Mouse (Mus musculus) hindbrain, embryonic 11.5 days (tissue): ENCODE results near the gene Ccdc30. TPM values are rescaled to one million over a fixed set of nuclear protein-coding genes. Genes with fewer than 3 reads are reported as not detected.

Source experiments
- ATAC-seq: fragments of 200-750 bp; cut with Nextera tagmentation; 2 replicates; pipeline ENCODE4 v1.8.0; 2017; ENCODE audit warnings: mild to moderate bottlenecking, moderate TSS enrichment, moderate library complexity; ENCODE audit not compliant: low FRiP score
- DNase-seq: peaks from one replicate; pipeline ENCODE4 v3.0.0-alpha.2; 2015; ENCODE audit warnings: low spot score
- H3K27ac ChIP-seq: fragments of 300-500 bp; sonication (generic); 2 replicates; pipeline ENCODE4 v1.5.1; 2014; ENCODE audit warnings: mild to moderate bottlenecking, low read depth, low read length
- H3K27me3 ChIP-seq: fragments of 300-500 bp; sonication (generic); 2 replicates; pipeline ENCODE4 v1.6.1; 2014; ENCODE audit warnings: mild to moderate bottlenecking, low read length, moderate library complexity, mixed read lengths; ENCODE audit not compliant: control insufficient read depth, insufficient read depth
- H3K36me3 ChIP-seq: fragments of 300-500 bp; sonication (generic); 2 replicates; pipeline ENCODE4 v1.6.1; 2014; ENCODE audit warnings: mild to moderate bottlenecking, low read length, moderate library complexity, mixed read lengths; ENCODE audit not compliant: control insufficient read depth, insufficient read depth
- H3K4me1 ChIP-seq: fragments of 300-500 bp; sonication (generic); replicated peaks from 2 replicates; pipeline ENCODE4 v1.6.1; 2014; ENCODE audit warnings: low read length, mixed read lengths; ENCODE audit not compliant: control insufficient read depth, insufficient read depth
- H3K4me2 ChIP-seq: fragments of 300-500 bp; sonication (generic); replicated peaks from 2 replicates; pipeline ENCODE4 v1.6.1; 2014; ENCODE audit warnings: mild to moderate bottlenecking, low read depth, low read length
- H3K4me3 ChIP-seq: fragments of 300-500 bp; sonication (generic); 2 replicates; pipeline ENCODE4 v1.5.1; 2014; ENCODE audit warnings: low read depth, low read length
- H3K9ac ChIP-seq: fragments of 300-500 bp; sonication (generic); 2 replicates; pipeline ENCODE4 v1.6.1; 2014; ENCODE audit warnings: low read depth, low read length
- H3K9me3 ChIP-seq: fragments of 300-500 bp; sonication (generic); 2 replicates; pipeline ENCODE4 v1.6.1; 2016; ENCODE audit warnings: low read length; ENCODE audit not compliant: control insufficient read depth
- WGBS: fragments of 180-500 bp; shearing (Covaris S2); extraction: QIAGEN DNeasy Blood & Tissue Kit; methylation state at CpG from one replicate; pipeline ENCODE4 v1.1.7; 2014; 5-methylcytosine and 5-hydroxymethylcytosine counted together
- polyA plus RNA-seq: library from polyadenylated mRNA; unstranded; fragments of >200 nt; fragmentation: Nextera tagmentation; extraction: Ambion mirVana; gene quantifications from 2 replicates; pipeline ENCODE4 v1.2.1, GENCODE M21; 2014

Gene Ccdc30
- polyA plus RNA-seq, 1 experiment from 2014 or later, result 13.9 TPM

GRCm38 (mm10) chr4:119305418-119305817 is 109.9 kb downstream of the Ccdc30 start:
- Histone ChIP-seq H3K4me1 (no peaks in the 10 kb centered on the region), H3K9me3 (no peaks in the 10 kb centered on the region), H3K36me3 (0 out of 2 replicates have a peak, but pooled peaks cover 2% of the 10 kb centered on the region), H3K27me3 (no peaks in the 10 kb centered on the region), H3K9ac (no peak overlapping the region), H3K27ac (no peak overlapping the region), H3K4me3 (no peak overlapping the region), H3K4me2 (no peak overlapping the region)
- WGBS, result 75% methylated on average over 5 of the region's 5 CpGs
- no peak for DNase-seq
- no peak for ATAC-seq

GRCm38 (mm10) chr4:119303291-119303690 is 112.0 kb downstream of the Ccdc30 start:
- 91% methylated on average over 8 of the region's 8 CpGs for WGBS
- H3K4me1 ChIP-seq, result no peaks in the 10 kb centered on the region
- no peak overlapping the region for H3K4me3 ChIP-seq
- ATAC-seq, result no peak
- DNase-seq, result no peak
- H3K27me3 ChIP-seq, result no peaks in the 10 kb centered on the region
- no peak overlapping the region for H3K27ac ChIP-seq
- H3K4me2 ChIP-seq, result no peak overlapping the region
- H3K36me3 ChIP-seq, result no peaks in the 10 kb centered on the region
- no peak overlapping the region for H3K9ac ChIP-seq
- no peaks in the 10 kb centered on the region for H3K9me3 ChIP-seq

GRCm38 (mm10) chr4:119301777-119302176 is 113.5 kb downstream of the Ccdc30 start:
- Histone ChIP-seq H3K27ac (no peak overlapping the region), H3K4me1 (no peaks in the 10 kb centered on the region), H3K9ac (no peak overlapping the region), H3K4me3 (no peak overlapping the region), H3K9me3 (no peaks in the 10 kb centered on the region), H3K36me3 (no peaks in the 10 kb centered on the region), H3K27me3 (no peaks in the 10 kb centered on the region), H3K4me2 (no peak overlapping the region)
- DNase-seq, result no peak
- no peak for ATAC-seq
- 83% methylated on average over 3 of the region's 3 CpGs for WGBS

- H3K9ac ChIP-seq, result no peak overlapping the region
- DNase-seq, result no peak
- H3K9me3 ChIP-seq, result no peaks in the 10 kb centered on the region
- no peaks in the 10 kb centered on the region for H3K27me3 ChIP-seq
- no peaks in the 10 kb centered on the region for H3K4me1 ChIP-seq
- 95% methylated on average over 3 of the region's 3 CpGs for WGBS
- H3K4me3 ChIP-seq, result no peak overlapping the region
- no peaks in the 10 kb centered on the region for H3K36me3 ChIP-seq
- H3K4me2 ChIP-seq, result no peak overlapping the region
- no peak for ATAC-seq
- no peak overlapping the region for H3K27ac ChIP-seq
Observed at GRCm38 (mm10) chr4:119300761-119301160, 114.6 kb downstream of the Ccdc30 start.

GRCm38 (mm10) chr4:119297361-119297760 is 118.0 kb downstream of the Ccdc30 start:
- WGBS, result 87% methylated on average over 2 of the region's 2 CpGs
- H3K4me1 ChIP-seq, result no peaks in the 10 kb centered on the region
- no peaks in the 10 kb centered on the region for H3K9me3 ChIP-seq
- no peak overlapping the region for H3K4me3 ChIP-seq
- DNase-seq, result no peak
- H3K4me2 ChIP-seq, result no peak overlapping the region
- H3K27ac ChIP-seq, result no peak overlapping the region
- H3K9ac ChIP-seq, result no peak overlapping the region
- H3K27me3 ChIP-seq, result no peaks in the 10 kb centered on the region
- H3K36me3 ChIP-seq, result no peaks in the 10 kb centered on the region
- ATAC-seq, result no peak

GRCm38 (mm10) chr4:119295134-119295453 is 120.2 kb downstream of the Ccdc30 start:
- Histone ChIP-seq H3K36me3 (no peaks in the 10 kb centered on the region), H3K27ac (0 out of 2 replicates have a peak overlapping the region, but pooled peaks have one; percentile 87), H3K4me1 (no peaks in the 10 kb centered on the region), H3K4me2 (peak overlapping the region; percentile 39), H3K9me3 (no peaks in the 10 kb centered on the region), H3K27me3 (no peaks in the 10 kb centered on the region), H3K4me3 (peak overlapping the region; percentile 80), H3K9ac (peak overlapping the region; percentile 86)
- DNase-seq (peak; percentile 42), ATAC-seq (no peak)
- WGBS, result 14% methylated on average over 6 of the region's 6 CpGs

- ATAC-seq (peak; percentile 99), DNase-seq (peak; percentile 99)
- Histone ChIP-seq H3K27me3 (no peaks in the 10 kb centered on the region), H3K4me2 (peak within 1 kb of the TSS; percentile 78), H3K9me3 (no peaks in the 10 kb centered on the region), H3K4me3 (peak within 1 kb of the TSS; percentile 80), H3K27ac (peak within 1 kb of the TSS; percentile 87), H3K4me1 (no peaks in the 10 kb centered on the region), H3K36me3 (no peaks in the 10 kb centered on the region), H3K9ac (peak within 1 kb of the TSS; percentile 87)
- WGBS, result under 1% methylated on average over 56 of the region's 61 CpGs
Observed at GRCm38 (mm10) chr4:119294415-119295133, 120.7 kb downstream of the Ccdc30 start, which contains the start of gene Ybx1. Gene Ybx1 (minus strand): TSS chr4:119294604.

GRCm38 (mm10) chr4:119293574-119294258 is 121.6 kb downstream of the Ccdc30 start:
- H3K4me1 ChIP-seq, result no peaks in the 10 kb centered on the region
- H3K36me3 ChIP-seq, result no peaks in the 10 kb centered on the region
- H3K27me3 ChIP-seq, result no peaks in the 10 kb centered on the region
- DNase-seq, result peak; percentile 69
- WGBS, result 2% methylated on average over 52 of the region's 80 CpGs
- peak; percentile 45 for ATAC-seq
- peak overlapping the region; percentile 78 for H3K4me2 ChIP-seq
- H3K9me3 ChIP-seq, result no peaks in the 10 kb centered on the region
- peak overlapping the region; percentile 80 for H3K4me3 ChIP-seq
- H3K27ac ChIP-seq, result peak overlapping the region; percentile 86
- H3K9ac ChIP-seq, result peak overlapping the region; percentile 87
